Mouse (Mus musculus) spleen, adult 2 months (tissue): Measurements from ENCODE around the gene Zscan22. TPM values are rescaled to one million over a fixed set of nuclear protein-coding genes. Genes with fewer than 3 reads are reported as not detected.

Experiments
- DNase-seq, 2 experiments: peaks; one replicate each; pipeline versions ENCODE4 v3.0.0 to v3.0.0-alpha.2; 2012 to 2021; ENCODE audit warnings: low spot score in 2 of 2, low read depth in 1 of 2
- H3K27ac ChIP-seq: fragments of 200-500 bp; 2 replicates; pipeline ENCODE4 v1.5.1; 2012; ENCODE audit warnings: low read length, inconsistent platforms; ENCODE audit not compliant: insufficient read depth
- H3K27me3 ChIP-seq: fragments of 200-500 bp; 2 replicates; pipeline ENCODE4 v1.6.1; 2012; ENCODE audit warnings: mild to moderate bottlenecking, moderate library complexity, low read length, inconsistent platforms; ENCODE audit not compliant: control insufficient read depth, insufficient read depth
- H3K36me3 ChIP-seq: fragments of 200-500 bp; 2 replicates; pipeline ENCODE4 v1.6.1; 2012; ENCODE audit warnings: mild to moderate bottlenecking, low read length, inconsistent platforms; ENCODE audit not compliant: control insufficient read depth, insufficient read depth
- H3K4me1 ChIP-seq: fragments of 200-500 bp; 2 replicates; pipeline ENCODE4 v1.6.1; 2011; ENCODE audit warnings: inconsistent platforms; ENCODE audit not compliant: control insufficient read depth, insufficient read depth, insufficient read length
- H3K4me3 ChIP-seq: fragments of 200-500 bp; 2 replicates; pipeline ENCODE4 v1.5.1; 2011; ENCODE audit warnings: mild to moderate bottlenecking, inconsistent platforms; ENCODE audit not compliant: insufficient read depth, insufficient read length; ENCODE audit errors: extremely low read depth
- CTCF ChIP-seq: fragments of 200-500 bp; IDR thresholded peaks from 2 replicates; pipeline ENCODE4 v1.5.1; 2011; ENCODE audit warnings: mild to moderate bottlenecking, inconsistent platforms; ENCODE audit not compliant: insufficient read depth, insufficient read length, insufficient replicate concordance; ENCODE audit errors: extremely low read depth
- POLR2A ChIP-seq: fragments of 200-500 bp; IDR thresholded peaks from 2 replicates; pipeline ENCODE4 v1.6.1; 2011; ENCODE audit warnings: low read depth, low read length, inconsistent platforms
- WGBS: fragments of 180-500 bp; shearing (Covaris S2); methylation state at CpG from one replicate; pipeline ENCODE4 v1.1.7; 2018; 5-methylcytosine and 5-hydroxymethylcytosine counted together
- polyA plus RNA-seq: library from polyadenylated mRNA; depleted of rRNA; stranded (reverse); fragments of >200 nt; gene quantifications from 2 replicates; pipeline ENCODE4 v1.2.3, GENCODE M21; 2012

Zscan22 gene
- polyA plus RNA-seq, 1 experiment = 6.8 TPM

DNA sequence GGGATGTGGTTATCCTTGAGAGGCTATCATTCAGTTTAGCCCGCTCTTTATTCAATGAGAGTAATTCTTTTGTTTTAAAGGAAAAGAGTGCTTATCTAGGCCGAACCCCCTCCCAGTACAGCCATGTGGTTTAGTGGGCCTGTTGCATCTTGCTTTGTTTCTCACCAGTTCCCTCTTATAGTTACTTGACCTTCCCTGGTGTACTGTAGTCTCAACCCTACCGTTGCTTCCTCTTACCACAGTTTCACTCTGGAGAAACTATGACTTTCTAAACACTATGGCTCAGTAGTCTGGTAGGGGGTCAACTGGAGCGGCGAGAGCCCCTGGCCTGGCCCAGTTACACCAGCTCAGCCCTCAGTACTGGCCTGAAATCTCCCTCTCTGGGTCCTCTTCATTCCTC, 10.0 kb upstream of the Zscan22 start:
- Histone ChIP-seq H3K36me3 (peaks cover 8% of the 10 kb centered on the region), H3K4me3 (no peak overlapping the region), H3K4me1 (no peaks in the 10 kb centered on the region; the same call in 1 of the 2 replicates), H3K27me3 (no peaks in the 10 kb centered on the region), H3K27ac (peak overlapping the region; percentile 43; the same call in 1 of the 2 replicates)
- DNase-seq = no peak
- TF ChIP-seq CTCF (no peak), POLR2A (no peak)
- WGBS = 82% methylated on average over 5 of the region's 5 CpGs

DNA sequence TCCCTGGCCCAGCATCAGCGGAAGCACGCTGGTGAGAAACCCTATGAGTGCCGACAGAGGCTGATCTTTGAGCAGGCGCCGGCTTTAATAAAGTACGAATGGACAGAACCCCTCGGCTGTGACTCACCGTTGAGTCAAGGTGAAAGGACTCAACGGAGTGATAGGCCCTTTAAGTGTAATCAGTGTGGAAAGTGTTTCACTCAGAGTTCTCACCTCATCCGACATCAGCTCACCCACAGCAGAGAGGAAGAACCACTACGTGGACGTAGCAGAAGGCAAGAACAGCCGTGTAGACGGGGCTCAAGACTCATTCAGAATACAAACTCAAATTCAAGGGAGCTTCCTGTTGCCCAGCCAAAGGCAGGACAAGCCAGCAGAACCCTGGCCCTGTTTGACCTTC, 6.7 kb upstream of the Zscan22 start:
- Histone ChIP-seq H3K36me3 (peaks cover 7% of the 10 kb centered on the region), H3K4me3 (no peak overlapping the region), H3K27me3 (no peaks in the 10 kb centered on the region), H3K4me1 (no peaks in the 10 kb centered on the region; the same call in 1 of the 2 replicates), H3K27ac (no peak overlapping the region)
- no peak for DNase-seq
- TF ChIP-seq CTCF (no peak), POLR2A (no peak)
- WGBS = 88% methylated on average over 14 of the region's 14 CpGs

DNA sequence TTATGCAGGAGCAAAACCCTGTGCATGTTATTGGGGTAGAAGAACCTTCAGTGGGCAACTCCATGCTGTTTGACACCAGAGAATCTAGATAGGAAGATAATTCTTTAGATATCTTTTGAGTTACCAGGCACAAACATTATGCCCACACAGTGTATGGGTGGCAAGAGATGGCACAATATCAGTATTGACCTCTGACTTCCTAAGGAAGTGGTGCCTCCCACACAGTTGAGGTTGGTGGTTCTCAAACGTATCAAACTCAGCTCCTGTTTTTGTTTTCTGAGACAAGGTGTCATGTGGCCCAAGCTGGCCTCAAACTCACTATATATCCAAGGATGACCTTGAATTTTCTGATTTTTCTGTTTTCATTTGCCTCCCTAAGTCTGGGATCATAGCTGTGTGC, 6.3 kb upstream of the Zscan22 start:
- WGBS = 12% methylated on average over 1 of the region's 1 CpGs
- no peaks in the 10 kb centered on the region for H3K27me3 ChIP-seq
- no peak overlapping the region for H3K27ac ChIP-seq
- TF ChIP-seq POLR2A (no peak), CTCF (no peak)
- no peaks in the 10 kb centered on the region; the same call in 1 of the 2 replicates for H3K4me1 ChIP-seq
- no peak for DNase-seq
- H3K4me3 ChIP-seq = no peak overlapping the region
- peaks cover 7% of the 10 kb centered on the region for H3K36me3 ChIP-seq

DNA sequence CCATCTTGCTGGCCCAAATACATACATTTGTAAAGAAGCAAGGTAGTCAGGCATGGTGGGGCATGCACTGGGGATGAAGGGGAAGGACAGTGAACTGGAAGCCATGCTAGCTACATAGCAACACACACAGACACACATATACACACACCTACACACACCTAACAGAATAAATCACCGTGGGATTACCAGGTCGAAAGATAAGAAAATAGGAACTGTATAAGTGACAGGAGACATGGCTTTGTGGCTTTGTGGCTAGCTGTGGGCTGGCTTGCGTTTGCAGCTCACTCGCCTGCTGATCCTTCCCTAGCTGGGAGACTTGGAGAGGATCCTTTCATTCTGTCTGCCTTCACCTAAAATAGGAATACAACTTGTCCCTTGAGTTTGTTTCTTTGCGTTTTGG, 3.9 kb downstream of the Zscan22 start:
- Histone ChIP-seq H3K4me1 (peaks cover 3% of the 10 kb centered on the region; the same call in 1 of the 2 replicates), H3K36me3 (peaks cover 10% of the 10 kb centered on the region), H3K27me3 (no peaks in the 10 kb centered on the region), H3K4me3 (no peak overlapping the region), H3K27ac (no peak overlapping the region)
- WGBS = 38% methylated on average over 5 of the region's 5 CpGs
- no peak for TF ChIP-seq POLR2A
- TF ChIP-seq CTCF = no peak
- DNase-seq = no peak

DNA sequence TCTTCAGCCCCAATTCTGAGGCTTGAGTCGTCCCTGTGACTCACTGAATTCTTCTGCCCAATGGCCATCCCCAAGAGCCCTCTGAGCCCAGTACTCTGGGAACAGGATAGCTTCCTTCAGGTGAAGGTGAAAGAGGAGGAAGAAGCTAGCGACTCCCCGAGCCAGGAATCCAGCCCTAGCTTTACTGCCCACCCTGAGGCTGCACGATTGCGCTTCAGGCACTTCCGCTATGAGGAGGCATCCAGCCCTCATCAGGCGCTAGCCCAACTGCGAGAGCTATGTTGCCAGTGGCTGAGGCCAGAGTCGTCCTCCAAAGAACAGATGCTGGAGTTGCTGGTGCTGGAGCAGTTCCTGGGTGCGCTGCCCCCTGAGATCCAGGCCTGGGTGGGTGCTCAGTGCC, 6.0 kb downstream of the Zscan22 start:
- Histone ChIP-seq H3K4me1 (no peaks in the 10 kb centered on the region), H3K4me3 (peak overlapping the region; percentile 47; the same call in 1 of the 2 replicates), H3K36me3 (peaks cover 15% of the 10 kb centered on the region), H3K27ac (no peak overlapping the region), H3K27me3 (no peaks in the 10 kb centered on the region)
- TF ChIP-seq POLR2A = no peak
- no peak for TF ChIP-seq CTCF
- WGBS = 59% methylated on average over 10 of the region's 10 CpGs
- no peak for DNase-seq

DNA sequence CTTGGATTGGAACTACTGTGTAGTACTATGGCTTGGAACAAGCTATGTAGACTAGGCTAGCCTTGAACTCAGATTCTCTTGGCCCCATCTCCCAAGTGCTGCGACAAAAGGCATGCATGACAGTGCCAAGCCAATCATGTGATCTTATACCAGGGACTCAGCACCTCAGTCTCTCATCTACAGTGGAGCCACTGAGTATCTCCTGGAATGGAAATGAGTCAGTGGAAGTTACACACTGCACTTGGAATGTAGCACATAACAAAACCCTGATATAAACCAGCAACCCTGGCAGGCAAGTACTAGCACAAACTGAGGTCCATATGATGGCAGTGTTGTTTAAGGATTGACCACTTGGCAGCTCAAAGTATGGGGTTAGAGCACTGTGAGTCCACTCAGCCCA, 7.5 kb downstream of the Zscan22 start:
- no peaks in the 10 kb centered on the region for H3K27me3 ChIP-seq
- no peak overlapping the region for H3K4me3 ChIP-seq
- 93% methylated on average over 1 of the region's 1 CpGs for WGBS
- H3K4me1 ChIP-seq = no peaks in the 10 kb centered on the region
- DNase-seq = no peak
- peaks cover 15% of the 10 kb centered on the region for H3K36me3 ChIP-seq
- no peak overlapping the region for H3K27ac ChIP-seq
- TF ChIP-seq POLR2A (no peak), CTCF (no peak)

DNA sequence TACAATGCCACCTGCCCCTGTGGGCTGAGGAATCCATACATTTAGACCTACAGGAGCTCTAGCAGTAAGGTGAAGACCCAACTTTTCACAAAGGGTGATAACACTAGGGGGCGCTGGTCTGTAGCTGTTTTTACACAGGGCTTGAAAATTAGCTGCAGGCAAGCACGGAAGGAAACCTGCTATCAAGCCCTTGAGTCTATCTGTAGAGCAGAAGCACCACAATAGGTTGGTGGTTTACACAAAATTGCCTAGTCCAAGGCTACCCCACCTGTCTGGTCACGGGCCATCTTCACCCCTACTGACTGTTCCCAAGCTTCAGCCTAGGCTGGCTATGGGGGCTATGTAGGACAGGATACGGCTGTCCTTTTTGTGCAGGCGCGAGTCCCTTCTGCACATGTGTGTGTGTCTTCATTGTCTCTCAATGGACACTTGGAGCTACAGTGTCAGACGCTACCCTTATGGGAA, 11.9 kb downstream of the Zscan22 start:
- 14% methylated on average over 7 of the region's 7 CpGs for WGBS

More for the DNA sequence above, 11.9 kb downstream of the Zscan22 start:
- Histone ChIP-seq H3K4me1 (no peaks in the 10 kb centered on the region; the same call in 1 of the 2 replicates), H3K27ac (peak overlapping the region; percentile 90), H3K36me3 (peaks cover 13% of the 10 kb centered on the region), H3K4me3 (peak overlapping the region; percentile 73), H3K27me3 (no peaks in the 10 kb centered on the region)
- peak; percentile 72 to 85 for DNase-seq
- no peak for TF ChIP-seq POLR2A
- peak; percentile 53; the same call in 1 of the 2 replicates for TF ChIP-seq CTCF
